Mouse (Mus musculus): Measurements from ENCODE around the gene Socs1.

- no peak for TF ChIP-seq POLR2A (IDR thresholded peaks at IDR 0.05; ENCODE audit: borderline replicate concordance, extremely low read depth, insufficient read depth, insufficient read length, poor library complexity, severe bottlenecking)
- no peak for TF ChIP-seq CTCF (IDR thresholded peaks at IDR 0.05; ENCODE audit: borderline replicate concordance, extremely low read depth, insufficient read depth, insufficient read length)
These were observed 33.3 kb upstream of the Socs1 start for GRCm38 (mm10) chr16:10818579-10819135.
